Mouse (Mus musculus) embryonic facial prominence, embryonic 11.5 days (tissue): ENCODE results near the gene Cldn10. TPM values are rescaled to one million over a fixed set of nuclear protein-coding genes. Genes with fewer than 3 reads are reported as not detected.

ENCODE experiments used
- ATAC-seq: fragments of 200-750 bp; cut with Nextera tagmentation; replicated peaks from 2 replicates; pipeline ENCODE4 v1.8.0; 2017; ENCODE audit warnings: low read depth; ENCODE audit not compliant: insufficient number of reproducible peaks, low FRiP score, low TSS enrichment
- DNase-seq: peaks from one replicate; pipeline ENCODE4 v3.0.0-alpha.2; 2015; ENCODE audit warnings: low spot score
- H3K27ac ChIP-seq: fragments of 300-500 bp; sonication (generic); replicated peaks from 2 replicates; pipeline ENCODE4 v1.5.1; 2014; ENCODE audit warnings: mild to moderate bottlenecking, low read depth, low read length, control low read depth
- H3K27me3 ChIP-seq: fragments of 300-500 bp; sonication (generic); 2 replicates; pipeline ENCODE4 v1.6.1; 2014; ENCODE audit warnings: mild to moderate bottlenecking, low read length, moderate library complexity, mixed read lengths; ENCODE audit not compliant: control insufficient read depth, insufficient read depth
- H3K36me3 ChIP-seq: fragments of 300-500 bp; sonication (generic); replicated peaks from 2 replicates; pipeline ENCODE4 v1.6.1; 2014; ENCODE audit warnings: low read depth, mild to moderate bottlenecking, low read length, moderate library complexity, mixed read lengths; ENCODE audit not compliant: control insufficient read depth, insufficient read depth
- H3K4me1 ChIP-seq: fragments of 300-500 bp; sonication (generic); 2 replicates; pipeline ENCODE4 v1.6.1; 2014; ENCODE audit warnings: low read length, mixed read lengths; ENCODE audit not compliant: control insufficient read depth, insufficient read depth
- H3K4me2 ChIP-seq: fragments of 300-500 bp; sonication (generic); 2 replicates; pipeline ENCODE4 v1.6.1; 2014; ENCODE audit warnings: low read depth, mild to moderate bottlenecking, control low read depth, low read length, moderate library complexity
- H3K4me3 ChIP-seq: fragments of 300-500 bp; sonication (generic); 2 replicates; pipeline ENCODE4 v1.5.1; 2014; ENCODE audit warnings: low read depth, low read length, control low read depth
- H3K9ac ChIP-seq: fragments of 300-500 bp; sonication (generic); replicated peaks from 2 replicates; pipeline ENCODE4 v1.6.1; 2014; ENCODE audit warnings: mild to moderate bottlenecking, control low read depth, low read length
- H3K9me3 ChIP-seq: fragments of 300-500 bp; sonication (generic); replicated peaks from 2 replicates; pipeline ENCODE4 v1.6.1; 2016; ENCODE audit warnings: mild to moderate bottlenecking, low read length, inconsistent platforms, mixed read lengths; ENCODE audit not compliant: control insufficient read depth
- WGBS: fragments of 180-500 bp; shearing (Covaris S2); extraction: QIAGEN DNeasy Blood & Tissue Kit; methylation state at CpG from one replicate; pipeline ENCODE4 v1.1.7; 2014; 5-methylcytosine and 5-hydroxymethylcytosine counted together
- polyA plus RNA-seq: library from polyadenylated mRNA; unstranded; fragments of >200 nt; fragmentation: Nextera tagmentation; extraction: Ambion mirVana; gene quantifications from 2 replicates; pipeline ENCODE4 v1.2.1, GENCODE M21; 2014

The Cldn10 gene
- polyA plus RNA-seq, 1 experiment from 2014 or later, result 2.1 TPM

DNA sequence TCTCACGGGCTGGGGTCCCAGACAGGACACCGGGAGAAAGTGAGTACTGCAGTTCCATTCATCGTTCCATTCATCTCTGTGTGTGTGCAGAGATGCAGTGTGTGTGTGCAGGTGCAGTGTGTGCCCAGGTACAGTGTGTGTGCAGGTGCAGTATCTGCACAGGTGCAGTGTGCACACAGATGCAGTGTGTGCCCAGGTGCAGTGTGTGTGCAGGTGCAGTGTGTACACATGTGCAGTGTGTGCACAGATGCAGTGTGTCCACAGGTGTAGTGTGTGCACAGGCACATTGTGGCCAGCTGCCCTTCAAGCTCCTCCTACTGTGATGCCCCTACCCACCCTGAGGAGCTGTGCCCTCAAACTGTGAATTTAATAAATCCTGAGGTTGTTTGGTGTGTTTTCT lies 14.0 kb upstream of the Cldn10 start:
- Histone ChIP-seq H3K4me2 (no peak overlapping the region), H3K36me3 (no peaks in the 10 kb centered on the region), H3K27ac (no peak overlapping the region), H3K4me1 (no peaks in the 10 kb centered on the region), H3K9ac (no peak overlapping the region), H3K4me3 (no peak overlapping the region), H3K9me3 (no peaks in the 10 kb centered on the region), H3K27me3 (no peaks in the 10 kb centered on the region)
- WGBS, result 94% methylated on average over 3 of the region's 3 CpGs
- DNase-seq (no peak), ATAC-seq (no peak)

- Histone ChIP-seq H3K27me3 (no peaks in the 10 kb centered on the region), H3K4me2 (no peak overlapping the region), H3K27ac (no peak overlapping the region), H3K9ac (no peak overlapping the region), H3K36me3 (no peaks in the 10 kb centered on the region), H3K4me1 (no peaks in the 10 kb centered on the region), H3K4me3 (no peak overlapping the region), H3K9me3 (no peaks in the 10 kb centered on the region)
- 83% methylated on average over 12 of the region's 12 CpGs for WGBS
- DNase-seq, result no peak
- no peak for ATAC-seq
Observed at GRCm38 (mm10) chr14:118774507-118775428, 12.9 kb upstream of the Cldn10 start.

GRCm38 (mm10) chr14:118775554-118775953 lies 12.2 kb upstream of the Cldn10 start:
- Histone ChIP-seq H3K4me1 (no peaks in the 10 kb centered on the region), H3K4me3 (no peak overlapping the region), H3K27me3 (no peaks in the 10 kb centered on the region), H3K9ac (no peak overlapping the region), H3K4me2 (no peak overlapping the region), H3K9me3 (no peaks in the 10 kb centered on the region), H3K36me3 (no peaks in the 10 kb centered on the region), H3K27ac (no peak overlapping the region)
- DNase-seq (no peak), ATAC-seq (no peak)
- WGBS, result 100% methylated on average over 1 of the region's 1 CpGs

- no peak overlapping the region for H3K4me2 ChIP-seq
- H3K4me3 ChIP-seq, result no peak overlapping the region
- H3K4me1 ChIP-seq, result no peaks in the 10 kb centered on the region
- H3K27ac ChIP-seq, result no peak overlapping the region
- 86% methylated on average over 2 of the region's 2 CpGs for WGBS
- no peaks in the 10 kb centered on the region for H3K9me3 ChIP-seq
- H3K9ac ChIP-seq, result no peak overlapping the region
- ATAC-seq (no peak), DNase-seq (no peak)
- no peaks in the 10 kb centered on the region for H3K36me3 ChIP-seq
- H3K27me3 ChIP-seq, result no peaks in the 10 kb centered on the region
Observed at GRCm38 (mm10) chr14:118776372-118776771, 11.3 kb upstream of the Cldn10 start.

DNA sequence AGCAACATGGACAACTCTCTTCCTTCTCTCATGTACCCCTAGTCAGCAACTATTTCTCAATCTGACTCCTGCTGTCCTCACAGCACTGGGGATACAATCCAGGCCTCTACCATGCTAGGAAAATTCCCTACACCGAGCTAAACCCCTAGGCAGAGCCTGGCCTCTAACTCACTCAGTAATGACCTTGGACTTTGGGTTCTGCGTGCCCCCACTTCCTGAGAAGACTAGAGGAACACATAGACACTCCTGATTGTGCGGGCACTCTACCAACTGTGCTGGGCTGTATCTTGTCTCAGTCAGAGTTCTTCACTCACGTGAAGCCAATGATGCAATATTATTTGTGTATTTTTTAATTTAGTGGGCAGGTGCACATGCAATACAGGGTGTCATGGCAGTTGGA lies 10.2 kb upstream of the Cldn10 start:
- ATAC-seq, result no peak
- WGBS, result 85% methylated on average over 4 of the region's 4 CpGs

GRCm38 (mm10) chr14:118781601-118782000 lies 6.1 kb upstream of the Cldn10 start:
- no peak for DNase-seq
- Histone ChIP-seq H3K36me3 (no peaks in the 10 kb centered on the region), H3K27ac (no peak overlapping the region), H3K27me3 (no peaks in the 10 kb centered on the region), H3K4me1 (no peaks in the 10 kb centered on the region), H3K9me3 (no peaks in the 10 kb centered on the region), H3K4me2 (no peak overlapping the region), H3K4me3 (no peak overlapping the region), H3K9ac (no peak overlapping the region)
- no peak for ATAC-seq
- 82% methylated on average over 7 of the region's 7 CpGs for WGBS

More for the DNA sequence above, 10.2 kb upstream of the Cldn10 start:
- Histone ChIP-seq H3K27ac (no peak overlapping the region), H3K36me3 (no peaks in the 10 kb centered on the region), H3K4me3 (no peak overlapping the region), H3K9ac (no peak overlapping the region), H3K27me3 (no peaks in the 10 kb centered on the region), H3K9me3 (no peaks in the 10 kb centered on the region), H3K4me1 (no peaks in the 10 kb centered on the region), H3K4me2 (no peak overlapping the region)
- no peak for DNase-seq

DNA sequence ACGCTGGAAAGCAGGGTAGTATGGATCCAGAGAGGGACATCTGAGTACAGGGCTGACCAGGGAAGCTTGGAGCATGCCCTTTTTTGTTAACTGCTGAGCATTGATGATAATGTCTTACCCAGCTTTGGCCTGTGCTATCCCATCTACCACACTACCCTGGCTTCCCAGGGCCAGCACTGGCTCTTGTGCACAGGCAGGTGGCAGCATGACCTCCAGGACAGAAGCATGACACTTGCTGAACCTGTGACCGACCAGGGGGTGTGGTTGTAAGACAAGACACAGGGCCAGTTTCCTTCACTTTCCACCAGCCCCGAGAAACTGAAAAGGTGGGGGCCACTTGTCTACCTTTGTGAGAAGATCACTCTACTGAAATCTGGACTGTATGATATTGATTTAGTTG lies 5.5 kb upstream of the Cldn10 start:
- 72% methylated on average over 3 of the region's 3 CpGs for WGBS
- no peak overlapping the region for H3K4me3 ChIP-seq
- no peak for DNase-seq
- H3K4me2 ChIP-seq, result no peak overlapping the region
- H3K9ac ChIP-seq, result no peak overlapping the region
- no peaks in the 10 kb centered on the region for H3K4me1 ChIP-seq
- no peaks in the 10 kb centered on the region for H3K9me3 ChIP-seq
- H3K36me3 ChIP-seq, result no peaks in the 10 kb centered on the region
- no peak for ATAC-seq
- H3K27me3 ChIP-seq, result no peaks in the 10 kb centered on the region
- no peak overlapping the region for H3K27ac ChIP-seq

DNA sequence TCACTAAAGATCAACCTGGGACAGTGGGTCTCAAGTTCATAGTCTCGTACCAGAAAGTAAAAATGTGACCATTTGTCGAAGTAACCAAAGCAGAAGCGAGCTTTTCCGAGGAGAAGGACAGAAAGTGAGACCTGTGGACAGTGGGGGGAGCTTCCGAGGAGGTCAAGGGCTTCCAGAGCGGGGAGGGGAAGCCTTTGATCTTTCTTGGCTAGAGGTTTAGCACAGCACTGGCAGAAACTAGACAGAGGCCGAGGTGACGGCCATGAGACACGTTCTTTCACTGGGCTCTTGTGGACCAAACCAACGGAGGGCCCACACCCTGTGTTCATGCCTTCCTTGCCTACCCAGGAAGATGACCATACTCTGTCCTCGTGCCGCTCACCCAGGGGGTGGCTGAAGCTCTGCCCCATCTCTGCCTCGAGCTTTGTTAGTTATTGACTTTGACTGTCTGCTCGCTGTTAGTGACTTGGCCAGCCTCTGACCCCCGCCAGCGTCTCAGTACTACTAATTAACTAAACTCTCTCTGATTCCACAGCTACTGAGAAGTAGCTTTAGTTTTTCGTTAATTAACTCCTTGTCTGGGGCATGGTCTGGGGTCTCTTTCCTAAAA lies 4.3 kb upstream of the Cldn10 start:
- WGBS, result 61% methylated on average over 17 of the region's 17 CpGs
- no peak for DNase-seq
- H3K27me3 ChIP-seq, result no peaks in the 10 kb centered on the region

More for the DNA sequence above, 4.3 kb upstream of the Cldn10 start:
- Histone ChIP-seq H3K9ac (no peak overlapping the region), H3K36me3 (no peaks in the 10 kb centered on the region), H3K4me3 (no peak overlapping the region), H3K4me2 (no peak overlapping the region), H3K9me3 (no peaks in the 10 kb centered on the region), H3K4me1 (no peaks in the 10 kb centered on the region), H3K27ac (no peak overlapping the region)
- ATAC-seq, result 0 out of 2 replicates have a peak, but pooled peaks have one; percentile 23
